Comparison of ENCODE assay signal across 14 mouse cellular contexts in genomic region chr9:121675011-121675410, GRCm38 (mm10). TPM values are rescaled to one million over a fixed set of nuclear protein-coding genes. Genes with fewer than 3 reads are reported as not detected.
DNase-seq lines count a peak whose midpoint lies in the region; ATAC-seq and TF ChIP-seq lines count a peak whose summit lies in the region.
"Had no signal": no experiment of that assay in that cellular context is flagged by ENCODE, and none has a peak within 500 bp of the region (broad histone marks: within the 10 kb centered on the region; RNA-seq: fewer than 3 reads in every experiment).

No protein-coding gene starts in this region.

- peak; percentile 47 for DNase-seq in A20 (ENCODE audit: low read depth, low spot score)
- DNase-seq in kidney, postnatal 36 days = peak; percentile 28 to 45
- peak; percentile 58 for DNase-seq in spleen, adult 12 weeks (ENCODE audit: low spot score)
- DNase-seq in ovary, postnatal 14 days (ENCODE audit: low spot score) = no peak
- DNase-seq in left cerebral cortex, adult 2 months (ENCODE audit: extremely low spot score in 1 of 2, low spot score in 2 of 2) = no peak
- no peak for DNase-seq in stomach, postnatal 0 days (ENCODE audit: low spot score)
- no peak for DNase-seq in hindbrain, embryonic 11.5 days (ENCODE audit: low spot score)
- DNase-seq: right cerebral cortex, postnatal 14 days had no signal

- no peak overlapping the region for H3K4me2 ChIP-seq in stomach, postnatal 0 days (replicated peaks; ENCODE audit: low read depth)
- no peak overlapping the region for H3K4me2 ChIP-seq in hindbrain, embryonic 11.5 days (replicated peaks; ENCODE audit: low read depth, low read length)
- H3K4me2 ChIP-seq: forebrain, embryonic 15.5 days; limb, embryonic 12.5 days had no signal

- H3K4me1 ChIP-seq in stomach, postnatal 0 days (replicated peaks; ENCODE audit: control insufficient read depth, insufficient read depth) = no peaks in the 10 kb centered on the region
- H3K4me1 ChIP-seq in hindbrain, embryonic 11.5 days (replicated peaks; ENCODE audit: control insufficient read depth, insufficient read depth, low read length) = peaks cover 3% of the 10 kb centered on the region; the same call in 1 of the 2 replicates

- H3K9me3 ChIP-seq in stomach, postnatal 0 days (ENCODE audit: control insufficient read depth, low read length) = no peaks in the 10 kb centered on the region
- no peaks in the 10 kb centered on the region for H3K9me3 ChIP-seq in hindbrain, embryonic 11.5 days (ENCODE audit: control insufficient read depth, low read length)
- H3K9me3 ChIP-seq: embryonic facial prominence, embryonic 10.5 days; forebrain, embryonic 15.5 days; limb, embryonic 12.5 days had no signal

- WGBS in stomach, postnatal 0 days = 80% methylated on average over 9 of the region's 9 CpGs
- WGBS in hindbrain, embryonic 11.5 days = 92% methylated on average over 9 of the region's 9 CpGs

- no peak for TF ChIP-seq CTCF in left cerebral cortex, adult 2 months (IDR thresholded peaks at IDR 0.05)
- no peak for TF ChIP-seq CTCF in stomach, postnatal 0 days (IDR thresholded peaks at IDR 0.05; ENCODE audit: low read depth)

- H3K27me3 ChIP-seq in stomach, postnatal 0 days (ENCODE audit: control insufficient read depth, insufficient read depth, low read length) = no peaks in the 10 kb centered on the region
- no peaks in the 10 kb centered on the region for H3K27me3 ChIP-seq in hindbrain, embryonic 11.5 days (ENCODE audit: control insufficient read depth, insufficient read depth, low read length)

- H3K27ac ChIP-seq in left cerebral cortex, adult 2 months = no peak overlapping the region
- no peak overlapping the region for H3K27ac ChIP-seq in stomach, postnatal 0 days (replicated peaks)
- H3K27ac ChIP-seq in hindbrain, embryonic 11.5 days (ENCODE audit: low read depth, low read length) = no peak overlapping the region
- H3K27ac ChIP-seq: embryonic facial prominence, embryonic 10.5 days; forebrain, embryonic 15.5 days; limb, embryonic 12.5 days had no signal

- TF ChIP-seq EP300 in stomach, postnatal 0 days (optimal IDR thresholded peaks at IDR 0.05) = no peak

- no peak overlapping the region for H3K4me3 ChIP-seq in left cerebral cortex, adult 2 months
- no peak overlapping the region for H3K4me3 ChIP-seq in stomach, postnatal 0 days (ENCODE audit: low read depth, low read length)
- H3K4me3 ChIP-seq in hindbrain, embryonic 11.5 days (ENCODE audit: low read depth, low read length) = no peak overlapping the region
- H3K4me3 ChIP-seq: embryonic facial prominence, embryonic 10.5 days; forebrain, embryonic 15.5 days; limb, embryonic 12.5 days had no signal

- H3K9ac ChIP-seq in stomach, postnatal 0 days (ENCODE audit: low read length) = no peak overlapping the region
- H3K9ac ChIP-seq in hindbrain, embryonic 11.5 days (ENCODE audit: low read depth, low read length) = no peak overlapping the region
- H3K9ac ChIP-seq: forebrain, embryonic 15.5 days; limb, embryonic 12.5 days had no signal

- intact Hi-C loops in left cerebral cortex, adult 2 months (cut with DNase I) = loop anchor here (10.0 kb wide), 1 partner anchor 430 kb away; no protein-coding TSS in a partner anchor

- ATAC-seq in CD4-positive, CD25-positive, alpha-beta regulatory T cell, adult 4 months = peak; percentile 93
- no peak for ATAC-seq in stomach, postnatal 0 days (ENCODE audit: low FRiP score, low TSS enrichment)
- no peak for ATAC-seq in hindbrain, embryonic 11.5 days (ENCODE audit: low FRiP score)
- ATAC-seq: forebrain, embryonic 15.5 days had no signal

- H3K36me3 ChIP-seq in stomach, postnatal 0 days (ENCODE audit: control insufficient read depth, insufficient read depth, low read length) = no peaks in the 10 kb centered on the region
- no peaks in the 10 kb centered on the region for H3K36me3 ChIP-seq in hindbrain, embryonic 11.5 days (ENCODE audit: control insufficient read depth, insufficient read depth, low read length)
- H3K36me3 ChIP-seq: embryonic facial prominence, embryonic 10.5 days; forebrain, embryonic 15.5 days; limb, embryonic 12.5 days had no signal

RNA-seq across cellular contexts. Expression of gene Sec22c, which starts 30.3 kb away (rescaled TPM):
- polyA plus RNA-seq in CD4-positive, CD25-positive, alpha-beta regulatory T cell, adult 4 months (2017; shearing (Covaris generic)) = 10 to 100 TPM; 17.6 to 32.9 TPM
- 10 to 100 TPM; 31.0 to 32.8 TPM for total RNA-seq in left cerebral cortex, adult 2 months (2021)
- 5.0 and 6.8 TPM in 2 replicates for polyA plus RNA-seq in stomach, postnatal 0 days (2015; fragmentation: Nextera tagmentation; extraction: Ambion mirVana)
- 15.7 and 22.9 TPM in 2 replicates for polyA plus RNA-seq in hindbrain, embryonic 11.5 days (2014; fragmentation: Nextera tagmentation; extraction: Ambion mirVana)

RNA-seq across cellular contexts. Expression of gene Vipr1, which starts 32.5 kb away (rescaled TPM):
- polyA plus RNA-seq in CD4-positive, CD25-positive, alpha-beta regulatory T cell, adult 4 months (2017; shearing (Covaris generic)) = 1 to 10 TPM; 1.3 to 2.0 TPM
- total RNA-seq in left cerebral cortex, adult 2 months (2021) = 10 to 100 TPM; 27.7 to 28.1 TPM
- polyA plus RNA-seq in stomach, postnatal 0 days (2015; fragmentation: Nextera tagmentation; extraction: Ambion mirVana) = 0.47 and 0.51 TPM in 2 replicates
- polyA plus RNA-seq in hindbrain, embryonic 11.5 days (2014; fragmentation: Nextera tagmentation; extraction: Ambion mirVana) = 0.57 and 0.67 TPM in 2 replicates

RNA-seq across cellular contexts. Expression of gene Lyzl4, which starts 33.1 kb away (rescaled TPM):
- not detected for polyA plus RNA-seq in CD4-positive, CD25-positive, alpha-beta regulatory T cell, adult 4 months (2017; shearing (Covaris generic))
- 1 to 10 TPM; 1.7 to 2.3 TPM for total RNA-seq in left cerebral cortex, adult 2 months (2021)
- 0.15 and 0.21 TPM in 2 replicates for polyA plus RNA-seq in stomach, postnatal 0 days (2015; fragmentation: Nextera tagmentation; extraction: Ambion mirVana)
- 0.25 TPM in 1 of 2 replicates, not detected in the other for polyA plus RNA-seq in hindbrain, embryonic 11.5 days (2014; fragmentation: Nextera tagmentation; extraction: Ambion mirVana)
- total RNA-seq: midbrain, postnatal 0 days had no signal
- polyA plus RNA-seq: embryonic facial prominence, embryonic 10.5 days; forebrain, embryonic 15.5 days; heart, embryonic 14.5 days; limb, embryonic 12.5 days; midbrain, postnatal 0 days had no signal

RNA-seq across cellular contexts. Expression of gene Ss18l2, which starts 35.1 kb away (rescaled TPM):
- polyA plus RNA-seq in CD4-positive, CD25-positive, alpha-beta regulatory T cell, adult 4 months (2017; shearing (Covaris generic)) = 10 to 100 TPM; 50.7 to 52.2 TPM
- 10 to 100 TPM; 84.4 to 89.6 TPM for total RNA-seq in left cerebral cortex, adult 2 months (2021)
- 106 and 119 TPM in 2 replicates for polyA plus RNA-seq in stomach, postnatal 0 days (2015; fragmentation: Nextera tagmentation; extraction: Ambion mirVana)
- polyA plus RNA-seq in hindbrain, embryonic 11.5 days (2014; fragmentation: Nextera tagmentation; extraction: Ambion mirVana) = 122 and 131 TPM in 2 replicates

RNA-seq across cellular contexts. Expression of gene Nktr, which starts 44.0 kb away (rescaled TPM):
- polyA plus RNA-seq in CD4-positive, CD25-positive, alpha-beta regulatory T cell, adult 4 months (2017; shearing (Covaris generic)) = 100 to 1,000 TPM; 104 to 128 TPM
- total RNA-seq in left cerebral cortex, adult 2 months (2021) = 100 to 1,000 TPM; 125 to 130 TPM
- polyA plus RNA-seq in stomach, postnatal 0 days (2015; fragmentation: Nextera tagmentation; extraction: Ambion mirVana) = 27.7 and 32.0 TPM in 2 replicates
- 61.8 and 105 TPM in 2 replicates for polyA plus RNA-seq in hindbrain, embryonic 11.5 days (2014; fragmentation: Nextera tagmentation; extraction: Ambion mirVana)

Comparison
In these comparisons a context has a peak if more than half of its experiments do, and no peak if none do; other contexts are left out.
1. DNase-seq: peak in A20 (single experiment), kidney, postnatal 36 days (2 of 2) and spleen, adult 12 weeks (single experiment); none in ovary, postnatal 14 days (single experiment), left cerebral cortex, adult 2 months (0 of 2), stomach, postnatal 0 days (single experiment) and hindbrain, embryonic 11.5 days (single experiment).